Mouse (Mus musculus) cerebellum, postnatal 4 days (tissue): ENCODE measurements around the gene Timp3.

Experiments
- DNase-seq, 2 experiments: peaks; one replicate each; pipeline ENCODE4 v3.0.0; 2022; ENCODE audit warnings: low spot score in 2 of 2, mixed read lengths in 1 of 2

The Timp3 gene

DNA sequence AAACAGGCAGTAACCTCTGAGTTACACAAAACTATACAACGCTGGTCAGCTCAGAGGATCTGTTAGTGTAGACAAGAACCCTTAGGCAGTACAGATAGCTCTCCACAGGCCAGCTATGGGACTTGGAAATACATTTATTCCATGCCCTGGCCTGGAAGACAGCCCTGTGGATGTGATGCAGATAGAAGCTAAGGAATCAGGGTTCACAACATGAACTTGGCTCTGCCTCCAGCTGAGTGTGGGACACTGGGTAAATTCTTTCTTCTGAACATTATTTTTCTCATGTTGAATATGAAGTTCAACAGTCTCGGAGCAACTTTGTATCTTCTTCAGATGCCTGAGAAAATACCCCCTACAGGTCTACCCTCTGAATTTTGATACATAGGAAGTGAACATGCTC is 2.9 kb upstream of the Timp3 start:
- DNase-seq = no peak

DNA sequence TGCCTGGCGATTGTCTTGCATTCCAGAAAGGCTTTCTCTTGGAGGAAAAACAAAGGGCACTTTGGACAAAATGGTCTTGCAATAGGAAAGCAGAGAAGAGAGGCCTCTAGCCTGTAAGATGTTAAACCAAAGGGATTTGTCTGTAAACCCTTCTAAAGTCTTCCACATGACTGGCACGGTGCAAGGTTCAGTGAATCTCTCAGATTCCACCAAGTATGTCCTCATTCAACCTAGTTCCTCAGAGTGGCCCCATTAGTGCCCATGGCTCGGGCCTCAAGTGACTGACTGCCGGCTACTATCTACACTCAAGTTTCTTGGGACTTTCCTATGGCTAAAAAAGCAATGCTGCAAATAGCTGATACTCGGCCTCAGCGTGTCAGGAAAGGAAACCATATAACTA is 1.8 kb upstream of the Timp3 start:
- DNase-seq = no peak

GRCm38 (mm10) chr10:86299795-86300194 is 377 bp upstream of the Timp3 start:
- DNase-seq = no peak

GRCm38 (mm10) chr10:86301117-86301490 is 932 bp downstream of the Timp3 start:
- DNase-seq = no peak

DNA sequence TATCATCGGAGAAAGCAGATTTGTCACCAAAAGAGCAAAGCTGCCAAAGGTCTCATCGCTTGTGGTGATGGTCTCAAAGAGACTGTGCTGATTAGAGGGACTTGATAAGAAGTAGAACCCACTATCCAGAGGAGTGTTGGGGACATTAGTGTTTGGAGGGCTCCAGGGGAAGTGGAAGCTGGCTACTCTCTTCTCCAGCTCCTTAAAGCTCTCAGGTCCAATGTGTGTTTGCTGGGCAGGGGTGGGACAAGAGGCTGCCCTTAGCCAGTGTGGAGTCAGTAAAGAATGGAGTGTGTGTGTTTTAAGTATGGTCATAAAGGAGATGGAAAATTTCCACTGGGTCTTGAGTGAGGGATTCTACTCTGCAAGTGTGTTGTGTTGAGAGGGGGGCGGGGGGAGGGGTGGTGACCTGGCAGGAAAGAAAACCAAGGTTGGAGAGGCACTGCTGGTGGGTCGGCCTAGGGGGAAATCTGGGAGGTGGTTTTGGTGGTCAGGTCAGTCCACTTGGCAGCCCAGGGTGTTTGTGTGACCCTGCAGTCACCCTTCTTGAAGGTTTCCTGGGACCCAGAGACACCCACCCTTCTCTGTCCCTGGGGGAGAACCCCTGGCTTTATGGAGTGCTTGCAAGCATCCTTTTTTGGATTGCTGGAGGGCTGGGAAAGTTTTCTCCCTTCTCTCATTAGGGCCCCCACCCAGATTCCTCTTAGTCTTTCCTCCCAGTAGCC is 1.6 kb downstream of the Timp3 start:
- DNase-seq = no peak

- no peak for DNase-seq
These were observed 2.1 kb downstream of the Timp3 start for GRCm38 (mm10) chr10:86302318-86302648.

DNA sequence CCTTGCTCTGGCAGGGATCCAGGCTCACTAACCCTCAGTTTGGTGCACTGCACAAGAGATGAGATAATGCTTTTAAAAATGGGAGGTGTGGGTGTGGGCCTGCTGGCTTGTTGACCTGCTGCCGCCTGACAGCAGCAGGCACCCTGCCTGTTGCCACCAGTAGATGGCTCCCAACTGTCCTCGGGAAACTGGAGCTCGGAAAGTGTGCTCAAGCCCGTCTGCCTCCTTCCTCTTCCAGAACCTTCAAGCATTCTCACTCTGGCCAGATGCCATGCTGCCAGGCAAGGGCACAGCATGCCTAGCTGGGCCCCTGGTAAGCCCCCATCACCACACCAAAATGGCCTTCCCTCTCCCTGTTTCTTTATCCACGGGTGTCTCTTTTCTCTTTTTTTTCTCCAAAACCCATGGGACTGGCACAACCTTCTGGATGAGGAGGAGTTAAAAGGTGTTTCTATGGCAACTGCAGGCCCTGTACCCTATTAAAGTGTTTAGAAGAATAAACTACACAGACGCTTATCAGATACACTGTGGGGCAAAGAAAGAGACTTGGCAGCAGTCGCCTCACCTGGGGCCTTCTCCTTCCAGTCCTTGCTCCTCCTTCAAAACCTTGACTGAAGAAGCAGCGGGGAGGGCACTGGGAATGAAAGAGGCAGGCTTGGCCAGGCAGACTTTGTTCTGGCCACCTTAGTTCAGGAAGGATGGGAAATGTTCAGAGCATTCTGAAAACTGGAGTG is 2.8 kb downstream of the Timp3 start:
- DNase-seq = peak; percentile 43 to 73

DNA sequence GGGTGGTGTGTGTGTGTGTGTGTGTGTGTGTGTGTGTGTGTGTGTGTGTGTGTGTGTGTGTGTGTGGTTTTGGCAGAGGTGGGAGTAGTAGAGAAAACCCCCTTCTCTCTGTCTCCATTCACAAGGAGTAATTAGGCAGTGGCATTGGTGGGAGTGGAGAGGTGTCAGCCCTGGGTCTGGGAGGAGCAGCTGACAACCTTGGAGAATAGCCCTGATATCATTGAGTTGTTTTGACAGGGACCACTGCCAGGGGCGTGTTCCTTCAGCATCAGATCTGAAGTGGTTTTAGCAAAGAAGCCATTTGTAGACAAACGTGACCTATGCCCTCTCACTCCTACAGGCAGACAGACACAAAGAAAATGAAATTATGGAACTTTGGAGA is 3.3 kb downstream of the Timp3 start:
- DNase-seq = no peak

DNA sequence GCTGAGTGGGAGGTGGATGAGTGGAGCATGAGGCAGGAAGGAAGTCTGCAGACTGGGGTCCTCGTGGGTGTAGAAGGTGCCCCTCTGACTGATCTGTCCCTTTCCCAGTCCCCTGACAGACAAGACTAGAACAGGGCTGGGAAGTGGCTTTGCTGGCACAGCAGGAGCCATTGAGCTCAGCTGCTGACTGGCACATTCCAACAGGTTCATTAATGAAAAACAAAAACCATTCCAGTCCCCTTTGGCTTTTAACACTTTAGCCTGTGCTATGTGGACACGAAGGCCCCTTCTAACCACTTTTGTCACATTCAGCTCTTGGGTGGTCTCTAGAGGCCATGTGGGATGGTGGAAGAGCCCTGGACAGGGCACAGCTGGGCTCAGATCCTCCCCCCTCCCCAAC is 4.4 kb downstream of the Timp3 start:
- no peak for DNase-seq

GRCm38 (mm10) chr10:86307235-86307634 is 7.1 kb downstream of the Timp3 start:
- DNase-seq = no peak

GRCm38 (mm10) chr10:86310527-86310926 is 10.4 kb downstream of the Timp3 start:
- DNase-seq = no peak

DNA sequence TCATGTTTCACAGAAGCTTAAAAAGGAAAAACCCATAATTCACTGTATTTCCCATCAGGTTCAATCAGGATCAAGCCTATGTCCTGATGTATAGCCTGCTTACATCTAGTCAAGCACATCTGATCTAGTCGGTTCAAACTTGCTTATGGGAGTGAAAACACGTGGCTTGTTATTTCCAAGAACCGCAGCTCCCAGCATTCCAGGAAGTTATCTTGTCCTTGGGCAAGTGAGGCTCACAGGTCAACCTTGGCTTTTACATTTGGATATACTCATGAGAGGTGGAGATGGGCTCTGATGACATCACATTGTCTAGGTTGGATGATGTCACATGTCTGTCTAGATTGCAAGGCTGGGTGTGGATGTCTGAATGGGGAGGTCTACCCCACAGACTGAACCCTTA is 12.8 kb downstream of the Timp3 start:
- DNase-seq = no peak

GRCm38 (mm10) chr10:86313448-86313847 is 13.3 kb downstream of the Timp3 start:
- no peak for DNase-seq

DNA sequence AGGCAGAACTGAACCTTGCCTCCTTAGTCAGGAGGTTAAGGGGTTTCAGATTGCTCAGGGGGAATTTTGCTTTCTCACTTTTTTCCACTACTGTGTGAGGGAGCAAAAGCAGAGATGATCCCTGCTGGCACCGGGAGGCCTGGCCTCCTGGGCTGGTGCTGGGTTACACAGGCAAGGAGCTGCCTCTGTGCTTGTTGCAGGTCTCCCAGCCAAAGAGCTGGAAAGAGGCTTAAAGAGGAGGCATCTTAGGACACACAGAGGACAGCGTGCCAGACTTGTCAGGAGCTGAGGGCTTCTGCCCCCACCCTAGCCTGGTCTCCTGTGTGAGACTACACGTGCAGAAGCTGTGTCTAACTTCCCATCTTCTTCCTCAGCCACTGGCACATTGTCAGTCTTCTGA is 15.3 kb downstream of the Timp3 start:
- DNase-seq = no peak

DNA sequence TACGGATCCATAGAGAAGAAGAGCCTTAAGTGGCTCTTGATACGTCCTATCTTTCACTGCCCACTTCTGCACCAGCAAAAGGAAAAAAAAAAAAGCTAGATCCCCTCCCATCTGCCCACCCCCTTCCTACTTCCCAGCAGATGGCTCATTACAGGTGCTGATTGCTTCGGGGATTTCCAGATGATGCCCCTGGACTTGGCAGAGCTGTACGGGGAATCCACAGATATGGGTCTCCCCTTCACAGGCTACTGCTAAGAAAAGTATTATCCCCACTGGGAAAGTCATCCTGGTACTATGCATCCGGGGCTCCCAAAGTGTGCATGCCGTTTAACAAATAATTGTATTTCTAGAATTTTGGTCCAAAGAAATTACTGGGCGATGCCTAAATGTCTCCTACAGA is 17.5 kb downstream of the Timp3 start:
- DNase-seq = peak in 1 of 2 experiments; percentile 37

GRCm38 (mm10) chr10:86318552-86319140 is 18.5 kb downstream of the Timp3 start:
- DNase-seq = peak in 1 of 2 experiments; percentile 53

DNA sequence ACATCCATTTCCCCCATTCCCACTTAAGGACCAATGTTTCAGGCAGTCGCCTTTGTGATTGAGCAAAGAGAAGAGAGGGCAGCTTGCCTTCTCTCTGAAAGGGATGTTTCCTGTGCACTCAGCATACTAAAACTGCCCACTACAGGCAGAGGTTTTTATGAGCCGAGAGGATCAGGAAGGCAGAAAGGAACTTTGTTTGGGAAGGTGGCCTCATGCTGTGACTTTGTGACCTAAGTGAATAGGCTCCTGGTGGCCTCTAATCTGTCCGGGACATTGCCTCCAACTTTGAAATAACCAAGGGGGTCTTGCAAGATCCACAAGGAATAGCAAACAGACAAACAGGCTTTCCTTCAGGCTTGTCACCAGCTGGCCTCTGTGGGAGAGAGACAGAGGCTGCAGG is 19.4 kb downstream of the Timp3 start:
- DNase-seq = no peak

DNA sequence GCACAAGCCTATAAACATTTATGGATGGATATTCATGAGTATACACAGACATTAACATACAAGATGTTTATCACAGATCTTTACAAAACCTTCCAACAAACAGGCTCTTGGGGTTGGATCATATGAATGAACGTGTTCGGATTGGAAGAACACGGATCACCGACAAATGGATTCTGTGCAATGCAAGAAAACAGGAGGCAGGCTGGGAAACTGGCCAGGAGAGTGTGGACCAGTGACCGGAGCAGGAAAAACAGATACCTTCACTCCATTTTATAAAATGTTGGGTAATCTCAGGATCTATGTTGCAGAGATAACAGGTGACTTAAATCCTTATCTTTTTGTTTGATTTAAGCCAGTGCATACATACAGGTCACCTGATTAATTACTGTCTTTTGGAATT is 20.0 kb downstream of the Timp3 start:
- DNase-seq = no peak

- peak in 1 of 2 experiments; percentile 35 for DNase-seq
These were observed 21.0 kb downstream of the Timp3 start for GRCm38 (mm10) chr10:86321194-86321593.

DNA sequence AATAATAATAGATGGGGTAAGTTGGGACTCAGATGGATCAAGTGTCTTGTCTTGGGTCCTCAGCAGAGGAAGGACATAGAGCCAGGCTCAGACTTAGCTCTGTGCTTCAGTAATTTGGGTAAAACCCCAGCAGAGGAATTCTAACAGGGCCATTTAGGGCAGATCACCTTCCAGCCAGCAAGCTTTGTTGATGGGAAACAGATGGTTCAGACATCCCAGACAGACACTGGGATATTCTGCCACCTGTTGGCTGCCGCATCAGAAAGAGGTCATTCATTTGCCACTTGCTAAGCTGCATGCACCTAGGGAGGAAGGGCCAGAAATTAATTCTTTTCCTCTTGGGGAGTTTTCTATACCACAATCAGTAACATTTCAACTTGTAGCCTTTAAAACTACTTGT is 21.8 kb downstream of the Timp3 start:
- no peak for DNase-seq

DNA sequence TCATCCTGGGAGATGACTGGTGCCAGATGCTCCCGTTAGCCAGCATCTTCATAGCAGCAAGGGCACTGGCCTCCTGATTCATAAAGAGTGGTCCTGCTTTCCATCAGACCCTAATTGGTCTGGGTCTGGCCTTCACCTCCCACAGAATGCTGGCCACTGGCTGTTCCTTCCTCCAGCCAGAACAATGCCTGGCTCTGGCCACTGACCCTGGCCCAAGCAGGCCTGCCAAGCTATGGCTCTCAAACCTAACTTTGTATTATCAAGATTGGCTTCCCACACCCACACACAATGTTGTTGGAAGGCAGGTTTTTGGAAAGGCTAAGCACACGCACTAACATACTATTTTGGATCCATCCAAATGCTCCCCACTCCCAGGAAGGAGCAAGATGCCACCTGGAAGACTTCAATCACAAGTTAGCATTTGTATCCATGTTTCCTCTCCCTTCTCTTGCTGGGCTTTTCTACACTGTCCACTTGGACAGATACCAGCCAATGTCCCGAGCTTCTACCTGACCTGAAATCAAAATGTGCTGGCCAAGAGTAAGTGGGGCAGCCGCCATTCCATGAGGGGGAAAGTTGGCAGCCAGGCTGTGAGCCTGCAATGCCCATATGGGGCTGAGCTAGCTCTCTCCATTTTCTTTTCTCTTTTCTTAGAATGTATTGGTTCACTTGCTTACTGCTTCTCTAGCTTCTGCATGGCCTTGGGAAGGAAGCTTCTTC is 23.3 kb downstream of the Timp3 start:
- DNase-seq = no peak

DNA sequence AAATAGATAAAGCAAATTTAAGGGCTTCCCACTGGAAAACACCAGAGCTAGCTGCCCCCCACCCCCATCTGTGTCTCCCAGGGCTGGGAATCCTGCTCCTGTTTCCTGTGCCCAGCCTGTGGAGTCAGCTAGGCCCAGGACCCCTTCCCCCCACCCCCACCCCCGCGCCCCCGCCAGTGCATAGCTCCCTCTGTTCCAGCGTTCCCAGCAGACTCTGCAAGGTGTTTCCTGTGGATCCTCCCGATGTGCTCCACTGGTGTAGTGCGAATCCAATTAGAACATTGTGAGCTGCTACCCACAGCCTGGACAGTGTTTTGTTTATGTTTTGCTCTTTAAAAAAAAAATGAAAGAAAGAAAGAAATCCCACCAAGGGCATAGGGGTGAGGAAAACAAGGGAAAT is 25.1 kb downstream of the Timp3 start:
- DNase-seq = no peak

GRCm38 (mm10) chr10:86328143-86328542 is 28.0 kb downstream of the Timp3 start:
- no peak for DNase-seq
